ENCODE assay signal across 24 mouse cellular contexts in the genomic region with DNA sequence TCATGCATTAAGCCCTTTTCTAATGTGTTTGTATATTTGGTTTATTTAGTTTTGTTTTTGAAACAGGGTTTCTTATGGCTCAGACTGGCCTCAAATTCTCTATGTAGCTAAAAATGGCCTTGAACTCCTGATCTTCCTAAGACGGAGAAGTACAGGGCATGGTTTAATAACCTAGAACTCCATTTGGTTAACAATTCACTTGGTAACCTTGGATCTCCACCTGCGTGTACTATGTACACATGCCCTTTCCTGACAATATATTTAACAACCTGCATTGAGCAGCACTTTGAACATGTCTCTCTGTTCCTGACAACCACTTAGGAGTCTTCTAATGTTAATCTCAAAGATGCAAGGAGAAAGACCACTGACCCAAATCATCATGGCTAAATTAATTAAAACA. TPM values are rescaled to one million over a fixed set of nuclear protein-coding genes. Genes with fewer than 3 reads are reported as not detected.
DNase-seq lines count a peak whose midpoint lies in the region; ATAC-seq and TF ChIP-seq lines count a peak whose summit lies in the region.
"Had no signal": no experiment of that assay in that cellular context is flagged by ENCODE, and none has a peak within 500 bp of the region (broad histone marks: within the 10 kb centered on the region; RNA-seq: fewer than 3 reads in every experiment).

No protein-coding gene starts in this region.

- no peaks in the 10 kb centered on the region for H3K79me2 ChIP-seq in liver, adult 2 months (ENCODE audit: control insufficient read depth, insufficient read depth, low read length)

- no peaks in the 10 kb centered on the region for H3K36me3 ChIP-seq in liver, adult 2 months (ENCODE audit: control insufficient read depth, insufficient read depth, low read length)
- no peaks in the 10 kb centered on the region for H3K36me3 ChIP-seq in liver, embryonic 11.5 days (ENCODE audit: control insufficient read depth, insufficient read depth, low read length)
- no peaks in the 10 kb centered on the region for H3K36me3 ChIP-seq in midbrain, embryonic 11.5 days (ENCODE audit: control insufficient read depth, insufficient read depth, low read length)
- H3K36me3 ChIP-seq in midbrain, postnatal 0 days (ENCODE audit: insufficient read depth, low read length), result no peaks in the 10 kb centered on the region
- no peaks in the 10 kb centered on the region for H3K36me3 ChIP-seq in liver, postnatal 0 days (replicated peaks; ENCODE audit: insufficient read depth, low read length)
- H3K36me3 ChIP-seq: embryonic facial prominence, embryonic 12.5 days; embryonic facial prominence, embryonic 15.5 days; G1E; hindbrain, embryonic 12.5 days; hindbrain, embryonic 15.5 days had no signal

- H3K4me2 ChIP-seq in liver, embryonic 11.5 days, result no peak overlapping the region
- H3K4me2 ChIP-seq in midbrain, embryonic 11.5 days, result no peak overlapping the region
- H3K4me2 ChIP-seq in midbrain, postnatal 0 days (ENCODE audit: low read depth, low read length, poor library complexity, severe bottlenecking), result no peak overlapping the region
- H3K4me2 ChIP-seq in liver, postnatal 0 days (ENCODE audit: low read depth, low read length), result no peak overlapping the region
- H3K4me2 ChIP-seq: embryonic facial prominence, embryonic 12.5 days; embryonic facial prominence, embryonic 15.5 days; heart, embryonic 11.5 days; hindbrain, embryonic 12.5 days; hindbrain, embryonic 15.5 days had no signal

- no peak for ATAC-seq in liver, embryonic 11.5 days (replicated peaks; ENCODE audit: low FRiP score)
- ATAC-seq in midbrain, embryonic 11.5 days (ENCODE audit: low FRiP score), result no peak
- ATAC-seq in midbrain, postnatal 0 days (ENCODE audit: low FRiP score), result no peak
- peak; percentile 43; the same call in 1 of the 2 replicates for ATAC-seq in liver, postnatal 0 days
- ATAC-seq: forebrain, embryonic 14.5 days; forebrain, postnatal 0 days; Patski had no signal

- no peak for TF ChIP-seq CTCF in liver, adult 2 months (IDR thresholded peaks at IDR 0.05; ENCODE audit: low read depth, low read length)
- no peak for TF ChIP-seq CTCF in midbrain, postnatal 0 days (IDR thresholded peaks at IDR 0.05)
- TF ChIP-seq CTCF in liver, postnatal 0 days (IDR thresholded peaks at IDR 0.05; ENCODE audit: low read depth), result no peak

- peaks cover 3% of the 10 kb centered on the region; the same call in 1 of the 2 replicates for H3K9me3 ChIP-seq in liver, embryonic 11.5 days (ENCODE audit: control insufficient read depth, low read length)
- H3K9me3 ChIP-seq in midbrain, embryonic 11.5 days (ENCODE audit: control insufficient read depth, low read length), result peaks cover 9% of the 10 kb centered on the region; the same call in 1 of the 2 replicates
- H3K9me3 ChIP-seq in midbrain, postnatal 0 days (ENCODE audit: low read length), result no peaks in the 10 kb centered on the region
- H3K9me3 ChIP-seq in liver, postnatal 0 days (ENCODE audit: low read length), result peaks cover 7% of the 10 kb centered on the region; the same call in 1 of the 2 replicates
- H3K9me3 ChIP-seq: embryonic facial prominence, embryonic 12.5 days; embryonic facial prominence, embryonic 15.5 days had no signal

- H3K9ac ChIP-seq in liver, adult 2 months (ENCODE audit: low read depth, low read length), result no peak overlapping the region
- H3K9ac ChIP-seq in liver, embryonic 11.5 days (ENCODE audit: low read depth, low read length), result no peak overlapping the region
- no peak overlapping the region for H3K9ac ChIP-seq in midbrain, embryonic 11.5 days (ENCODE audit: low read length)
- H3K9ac ChIP-seq in midbrain, postnatal 0 days (replicated peaks; ENCODE audit: low read length, poor library complexity, severe bottlenecking), result no peak overlapping the region
- H3K9ac ChIP-seq in liver, postnatal 0 days (replicated peaks), result no peak overlapping the region
- H3K9ac ChIP-seq: embryonic facial prominence, embryonic 12.5 days; embryonic facial prominence, embryonic 15.5 days; forebrain, postnatal 0 days; hindbrain, embryonic 12.5 days; hindbrain, embryonic 15.5 days had no signal

- no peak for TF ChIP-seq EP300 in liver, postnatal 0 days (IDR thresholded peaks at IDR 0.05; ENCODE audit: low read depth)

- no peak for TF ChIP-seq POLR2A in liver, adult 2 months (IDR thresholded peaks at IDR 0.05; ENCODE audit: extremely low read depth, insufficient read depth, low read length)

- 25% methylated on average over 2 of the region's 2 CpGs for WGBS in liver, adult 2 months
- 82% methylated on average over 2 of the region's 2 CpGs for whole genome bisulfite sequencing in liver, embryonic 11.5 days
- WGBS in midbrain, embryonic 11.5 days, result 89% methylated on average over 2 of the region's 2 CpGs
- 96% methylated on average over 2 of the region's 2 CpGs for WGBS in midbrain, postnatal 0 days
- WGBS in liver, postnatal 0 days (ENCODE audit: insufficient replicate concordance), result 57% methylated on average over 2 of the region's 2 CpGs

- H3K4me1 ChIP-seq in liver, adult 2 months (ENCODE audit: control insufficient read depth, insufficient read depth, low read length), result peaks cover 2% of the 10 kb centered on the region; the same call in 1 of the 2 replicates
- peaks cover 3% of the 10 kb centered on the region; the same call in 1 of the 2 replicates for H3K4me1 ChIP-seq in liver, embryonic 11.5 days (replicated peaks; ENCODE audit: control insufficient read depth, insufficient read depth, low read length)
- H3K4me1 ChIP-seq in midbrain, embryonic 11.5 days (ENCODE audit: control insufficient read depth, insufficient read depth, low read length), result peaks cover 23% of the 10 kb centered on the region
- peaks cover 7% of the 10 kb centered on the region; the same call in 1 of the 2 replicates for H3K4me1 ChIP-seq in midbrain, postnatal 0 days (ENCODE audit: insufficient read depth, low read length)
- no peaks in the 10 kb centered on the region; the same call in 1 of the 2 replicates for H3K4me1 ChIP-seq in liver, postnatal 0 days (ENCODE audit: insufficient read depth)

- no peak overlapping the region for H3K27ac ChIP-seq in liver, adult 2 months (replicated peaks; ENCODE audit: insufficient read depth, low read depth, low read length)
- no peak overlapping the region for H3K27ac ChIP-seq in liver, embryonic 11.5 days (ENCODE audit: low read depth, low read length)
- H3K27ac ChIP-seq in midbrain, embryonic 11.5 days (ENCODE audit: low read depth, low read length), result no peak overlapping the region
- no peak overlapping the region for H3K27ac ChIP-seq in midbrain, postnatal 0 days (ENCODE audit: low read depth, low read length)
- H3K27ac ChIP-seq in liver, postnatal 0 days (ENCODE audit: low read depth), result peak overlapping the region; percentile 6; the same call in 1 of the 2 replicates
- H3K27ac ChIP-seq: embryonic facial prominence, embryonic 12.5 days; embryonic facial prominence, embryonic 15.5 days; gastrocnemius, adult 2 months; hindbrain, embryonic 12.5 days; hindbrain, embryonic 15.5 days had no signal

- peak; percentile 79 for DNase-seq in liver, adult 2 months (ENCODE audit: extremely low read depth, low read depth, low spot score)
- no peak for DNase-seq in liver, embryonic 11.5 days (ENCODE audit: low spot score)
- peak; percentile 26 for DNase-seq in midbrain, embryonic 11.5 days (ENCODE audit: low spot score, missing footprints)
- no peak for DNase-seq in midbrain, postnatal 0 days (ENCODE audit: low spot score)
- DNase-seq in liver, postnatal 0 days, result no peak
- no peak for DNase-seq in lung, postnatal 14 days
- DNase-seq: adrenal gland, postnatal 10 days; B cell, adult 2 months; cerebellum, adult 11 months; cerebellum, adult 2 months; cerebellum, adult 9-11 months; cerebellum, postnatal 25 days; forebrain, postnatal 0 days; gastrocnemius, adult 2 months; gastrocnemius, postnatal 14 days; heart, adult 11 months had no signal

- no peaks in the 10 kb centered on the region for H3K27me3 ChIP-seq in liver, adult 2 months (ENCODE audit: control insufficient read depth, insufficient read depth, low read length)
- no peaks in the 10 kb centered on the region for H3K27me3 ChIP-seq in liver, embryonic 11.5 days (replicated peaks; ENCODE audit: control insufficient read depth, insufficient read depth, low read length)
- no peaks in the 10 kb centered on the region for H3K27me3 ChIP-seq in midbrain, embryonic 11.5 days (ENCODE audit: control insufficient read depth, insufficient read depth, low read length)
- no peaks in the 10 kb centered on the region for H3K27me3 ChIP-seq in midbrain, postnatal 0 days (ENCODE audit: insufficient read depth, low read length)
- H3K27me3 ChIP-seq in liver, postnatal 0 days (ENCODE audit: insufficient read depth, low read length), result no peaks in the 10 kb centered on the region
- H3K27me3 ChIP-seq: embryonic facial prominence, embryonic 12.5 days; embryonic facial prominence, embryonic 15.5 days; hindbrain, embryonic 12.5 days; hindbrain, embryonic 15.5 days had no signal

- no peak overlapping the region for H3K4me3 ChIP-seq in liver, adult 2 months (ENCODE audit: insufficient read depth, low read depth, low read length)
- H3K4me3 ChIP-seq in liver, embryonic 11.5 days (ENCODE audit: low read depth, low read length), result no peak overlapping the region
- no peak overlapping the region for H3K4me3 ChIP-seq in midbrain, embryonic 11.5 days (ENCODE audit: low read depth, low read length)
- H3K4me3 ChIP-seq in midbrain, postnatal 0 days (ENCODE audit: low read depth, low read length), result no peak overlapping the region
- H3K4me3 ChIP-seq in liver, postnatal 0 days (ENCODE audit: low read depth, low read length), result no peak overlapping the region
- H3K4me3 ChIP-seq: embryonic facial prominence, embryonic 12.5 days; embryonic facial prominence, embryonic 15.5 days; gastrocnemius, adult 2 months; hindbrain, embryonic 12.5 days; hindbrain, embryonic 15.5 days had no signal

RNA-seq across cellular contexts. Expression of a gene that starts 7.0 kb away (rescaled TPM):
- 2.0 and 2.2 TPM in 2 replicates for total RNA-seq in liver, adult 2 months (2014; rRNA removed)
- 5.6 and 10.2 TPM in 2 replicates for polyA plus RNA-seq in liver, adult 2 months (2012; rRNA removed)
- 4.1 and 4.4 TPM in 2 replicates for polyA plus RNA-seq in liver, embryonic 11.5 days (2014; fragmentation: Nextera tagmentation; extraction: Ambion mirVana)
- polyA plus RNA-seq in midbrain, embryonic 11.5 days (2014; fragmentation: Nextera tagmentation; extraction: Ambion mirVana), result 22.3 and 23.9 TPM in 2 replicates
- 16.5 and 17.3 TPM in 2 replicates for total RNA-seq in midbrain, postnatal 0 days (2014; rRNA removed)
- polyA plus RNA-seq in midbrain, postnatal 0 days (2015; fragmentation: Nextera tagmentation; extraction: Ambion mirVana), result 3.3 and 4.7 TPM in 2 replicates
- polyA plus RNA-seq in liver, postnatal 0 days (2015; fragmentation: Nextera tagmentation; extraction: Ambion mirVana), result 1.3 and 1.9 TPM in 2 replicates

Comparison
In these comparisons a context has a peak if more than half of its experiments do, and no peak if none do; other contexts are left out.
1. DNase-seq: peak in liver, adult 2 months (single experiment) and midbrain, embryonic 11.5 days (single experiment); none in liver, embryonic 11.5 days (single experiment), midbrain, postnatal 0 days (single experiment), liver, postnatal 0 days (single experiment) and lung, postnatal 14 days (single experiment).